35 mouse cellular contexts compared by ENCODE assay signal in the genomic region with DNA sequence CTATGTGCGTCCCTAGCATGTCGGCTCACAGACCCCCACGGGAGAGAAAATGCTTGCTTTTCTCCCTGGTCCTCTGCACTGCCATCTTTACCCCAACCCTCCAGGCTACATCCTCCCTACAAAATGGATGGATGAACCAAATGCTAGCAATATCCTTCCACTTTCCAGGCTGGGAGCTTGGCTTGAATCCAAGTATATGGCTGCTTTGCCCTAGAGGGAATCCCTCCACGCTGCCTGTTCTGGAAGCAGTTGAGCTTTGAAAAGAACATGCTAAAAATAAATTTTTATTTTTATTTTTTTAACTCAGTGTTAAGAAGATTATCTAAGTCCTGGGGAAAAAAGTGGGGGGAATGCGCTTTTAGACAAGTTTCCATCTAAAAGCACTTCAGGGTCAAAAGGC. TPM values are rescaled to one million over a fixed set of nuclear protein-coding genes. Genes with fewer than 3 reads are reported as not detected.
A peak's percentile ranks its signal among the peaks of the same experiment; 100 is the strongest.
DNase-seq lines count a peak whose midpoint lies in the region; ATAC-seq and TF ChIP-seq lines count a peak whose summit lies in the region.
"Had no signal": no experiment of that assay in that cellular context is flagged by ENCODE, and none has a peak within 500 bp of the region (broad histone marks: within the 10 kb centered on the region; RNA-seq: fewer than 3 reads in every experiment).

No protein-coding gene starts in this region.

- H3K27me3 ChIP-seq in forebrain, postnatal 0 days (ENCODE audit: insufficient read depth, low read length) = no peaks in the 10 kb centered on the region
- no peaks in the 10 kb centered on the region for H3K27me3 ChIP-seq in forebrain, embryonic 11.5 days (ENCODE audit: control insufficient read depth, insufficient read depth, low read length)
- H3K27me3 ChIP-seq in limb, embryonic 14.5 days (ENCODE audit: control insufficient read depth, insufficient read depth, low read length) = no peaks in the 10 kb centered on the region
- H3K27me3 ChIP-seq in limb, embryonic 10.5 days (ENCODE audit: low read depth, poor library complexity, severe bottlenecking) = no peaks in the 10 kb centered on the region
- H3K27me3 ChIP-seq: embryonic facial prominence, embryonic 15.5 days; forebrain, embryonic 13.5 days; heart, embryonic 13.5 days; hindbrain, embryonic 15.5 days; intestine, embryonic 15.5 days; limb, embryonic 15.5 days; liver, embryonic 13.5 days; neural tube, embryonic 13.5 days had no signal

- no peak for ATAC-seq in forebrain, postnatal 0 days
- no peak for ATAC-seq in forebrain, embryonic 11.5 days (replicated peaks; ENCODE audit: low FRiP score)
- no peak for ATAC-seq in limb, embryonic 14.5 days (ENCODE audit: low FRiP score, low read depth)
- ATAC-seq: CD4-positive, CD25-positive, alpha-beta regulatory T cell, adult 4 months; forebrain, embryonic 13.5 days; intestine, embryonic 15.5 days had no signal

- no peak overlapping the region; the same call in 1 of the 2 replicates for H3K27ac ChIP-seq in forebrain, postnatal 0 days (ENCODE audit: low read depth, low read length)
- no peak overlapping the region for H3K27ac ChIP-seq in forebrain, embryonic 11.5 days (ENCODE audit: low read depth, low read length)
- H3K27ac ChIP-seq in limb, embryonic 14.5 days (replicated peaks; ENCODE audit: low read depth, low read length) = no peak overlapping the region
- no peak overlapping the region for H3K27ac ChIP-seq in limb, embryonic 10.5 days
- H3K27ac ChIP-seq: embryonic facial prominence, embryonic 15.5 days; forebrain, embryonic 13.5 days; gastrocnemius, adult 2 months; heart, embryonic 13.5 days; hindbrain, embryonic 10.5 days; hindbrain, embryonic 15.5 days; intestine, embryonic 15.5 days; layer of hippocampus, adult 2 months; limb, embryonic 15.5 days; liver, embryonic 13.5 days; neural tube, embryonic 13.5 days had no signal

- H3K4me3 ChIP-seq in forebrain, postnatal 0 days (ENCODE audit: low read depth, low read length) = no peak overlapping the region
- H3K4me3 ChIP-seq in forebrain, embryonic 11.5 days (ENCODE audit: low read depth, low read length) = no peak overlapping the region
- no peak overlapping the region for H3K4me3 ChIP-seq in limb, embryonic 14.5 days (replicated peaks; ENCODE audit: low read length)
- H3K4me3 ChIP-seq in limb, embryonic 10.5 days = no peak overlapping the region
- H3K4me3 ChIP-seq: embryonic facial prominence, embryonic 15.5 days; forebrain, embryonic 13.5 days; gastrocnemius, adult 2 months; heart, embryonic 13.5 days; hindbrain, embryonic 10.5 days; hindbrain, embryonic 15.5 days; intestine, embryonic 15.5 days; layer of hippocampus, adult 2 months; limb, embryonic 15.5 days; liver, embryonic 13.5 days; neural tube, embryonic 13.5 days had no signal

- no peaks in the 10 kb centered on the region for H3K4me1 ChIP-seq in forebrain, postnatal 0 days (ENCODE audit: insufficient read depth)
- no peaks in the 10 kb centered on the region for H3K4me1 ChIP-seq in forebrain, embryonic 11.5 days (replicated peaks; ENCODE audit: control insufficient read depth, insufficient read depth, low read length)
- no peaks in the 10 kb centered on the region for H3K4me1 ChIP-seq in limb, embryonic 14.5 days (ENCODE audit: control insufficient read depth, insufficient read depth, low read length)
- H3K4me1 ChIP-seq in limb, embryonic 10.5 days = no peaks in the 10 kb centered on the region
- H3K4me1 ChIP-seq: embryonic facial prominence, embryonic 15.5 days; intestine, embryonic 15.5 days; limb, embryonic 15.5 days; liver, embryonic 13.5 days; neural tube, embryonic 13.5 days had no signal

- WGBS in forebrain, postnatal 0 days = 80% methylated on average over 5 of the region's 5 CpGs
- 95% methylated on average over 5 of the region's 5 CpGs for WGBS in forebrain, embryonic 11.5 days
- 81% methylated on average over 5 of the region's 5 CpGs for WGBS in limb, embryonic 14.5 days
- WGBS in limb, embryonic 10.5 days = 96% methylated on average over 5 of the region's 5 CpGs

- H3K9me3 ChIP-seq in forebrain, postnatal 0 days (ENCODE audit: low read length) = no peaks in the 10 kb centered on the region
- H3K9me3 ChIP-seq in forebrain, embryonic 11.5 days (ENCODE audit: control insufficient read depth, low read length) = no peaks in the 10 kb centered on the region
- no peaks in the 10 kb centered on the region for H3K9me3 ChIP-seq in limb, embryonic 14.5 days (ENCODE audit: control insufficient read depth, low read length)
- no peaks in the 10 kb centered on the region for H3K9me3 ChIP-seq in limb, embryonic 10.5 days (replicated peaks)
- H3K9me3 ChIP-seq: embryonic facial prominence, embryonic 15.5 days; forebrain, embryonic 13.5 days; heart, embryonic 13.5 days; hindbrain, embryonic 10.5 days; hindbrain, embryonic 15.5 days; intestine, embryonic 15.5 days; limb, embryonic 15.5 days; neural tube, embryonic 13.5 days had no signal

- no peak for TF ChIP-seq CTCF in forebrain, postnatal 0 days (IDR thresholded peaks at IDR 0.05; ENCODE audit: low read depth)

- DNase-seq in forebrain, postnatal 0 days = peak; percentile 41
- DNase-seq in forebrain, embryonic 11.5 days (ENCODE audit: low spot score) = no peak
- DNase-seq in limb, embryonic 14.5 days (ENCODE audit: low spot score) = peak; percentile 6
- no peak for DNase-seq in limb, embryonic 10.5 days (ENCODE audit: low spot score)
- DNase-seq in right cerebral cortex, postnatal 10 days (ENCODE audit: low spot score in 2 of 2) = peak; percentile 58 to 61
- DNase-seq in right cerebral cortex, adult 18-20 months = no peak
- DNase-seq in brain, embryonic 18.5 days (ENCODE audit: low read depth, low spot score) = peak; percentile 24
- DNase-seq: adrenal gland, postnatal 36 days; cerebellum, adult 11 months; cerebellum, adult 9-11 months; gastrocnemius, adult 2 months; gastrocnemius, postnatal 36 days; heart, postnatal 14 days; kidney, adult 2 months; kidney, postnatal 36 days; layer of hippocampus, postnatal 36 days; liver, embryonic 13.5 days; lung, adult 18-20 months; lung, postnatal 36 days; thymus, adult 2 months; thymus, postnatal 36 days had no signal

- H3K36me3 ChIP-seq in forebrain, postnatal 0 days (ENCODE audit: insufficient read depth) = no peaks in the 10 kb centered on the region
- no peaks in the 10 kb centered on the region for H3K36me3 ChIP-seq in forebrain, embryonic 11.5 days (ENCODE audit: control insufficient read depth, insufficient read depth, low read length)
- no peaks in the 10 kb centered on the region for H3K36me3 ChIP-seq in limb, embryonic 14.5 days (ENCODE audit: control insufficient read depth, insufficient read depth, low read length)
- H3K36me3 ChIP-seq in limb, embryonic 10.5 days = no peaks in the 10 kb centered on the region
- H3K36me3 ChIP-seq: embryonic facial prominence, embryonic 15.5 days; heart, embryonic 13.5 days; hindbrain, embryonic 10.5 days; hindbrain, embryonic 15.5 days; intestine, embryonic 15.5 days; limb, embryonic 15.5 days; liver, embryonic 13.5 days; neural tube, embryonic 13.5 days had no signal

- no peak overlapping the region for H3K4me2 ChIP-seq in forebrain, postnatal 0 days (ENCODE audit: low read depth)
- H3K4me2 ChIP-seq in forebrain, embryonic 11.5 days (ENCODE audit: low read depth, low read length, severe bottlenecking) = no peak overlapping the region
- no peak overlapping the region for H3K4me2 ChIP-seq in limb, embryonic 14.5 days (replicated peaks; ENCODE audit: low read depth, low read length, severe bottlenecking)
- H3K4me2 ChIP-seq: embryonic facial prominence, embryonic 15.5 days; forebrain, embryonic 13.5 days; heart, embryonic 13.5 days; hindbrain, embryonic 15.5 days; intestine, embryonic 15.5 days; limb, embryonic 15.5 days; liver, embryonic 13.5 days; midbrain, embryonic 11.5 days; neural tube, embryonic 13.5 days had no signal

- H3K9ac ChIP-seq in forebrain, postnatal 0 days = no peak overlapping the region
- H3K9ac ChIP-seq in forebrain, embryonic 11.5 days (ENCODE audit: low read length) = no peak overlapping the region
- H3K9ac ChIP-seq in limb, embryonic 14.5 days (ENCODE audit: low read depth, low read length, severe bottlenecking) = no peak overlapping the region
- H3K9ac ChIP-seq: embryonic facial prominence, embryonic 15.5 days; forebrain, embryonic 13.5 days; heart, embryonic 13.5 days; hindbrain, embryonic 15.5 days; intestine, embryonic 15.5 days; limb, embryonic 15.5 days; liver, embryonic 13.5 days; neural tube, embryonic 13.5 days had no signal

- TF ChIP-seq POLR2A in limb, embryonic 14.5 days (IDR thresholded peaks at IDR 0.05; ENCODE audit: borderline replicate concordance, extremely low read depth, insufficient read depth, insufficient read length) = no peak

RNA-seq across cellular contexts. Expression of gene Cacng3, which starts 42.2 kb away (rescaled TPM):
- total RNA-seq in forebrain, postnatal 0 days (2014; rRNA removed) = 8.2 and 12.6 TPM in 2 replicates
- polyA plus RNA-seq in forebrain, postnatal 0 days (2015; fragmentation: Nextera tagmentation; extraction: Ambion mirVana) = 17.1 and 28.2 TPM in 2 replicates
- polyA plus RNA-seq in forebrain, embryonic 11.5 days (2014; fragmentation: Nextera tagmentation; extraction: Ambion mirVana) = 1.3 TPM in 2 replicates
- 0.06 TPM in 1 of 2 replicates, not detected in the other for polyA plus RNA-seq in limb, embryonic 14.5 days (2012; rRNA removed)
- polyA plus RNA-seq in limb, embryonic 14.5 days (2014; fragmentation: Nextera tagmentation; extraction: Ambion mirVana) = not detected in 2 replicates
- polyA plus RNA-seq in limb, embryonic 10.5 days (2016; fragmentation: Nextera tagmentation; extraction: Ambion mirVana) = not detected in 2 replicates
- total RNA-seq: common myeloid progenitor, adult 5-6 weeks; gastrocnemius, adult 2 months; gastrocnemius, postnatal 36 days; heart, adult 8-10 months; megakaryocyte, adult 5-6 weeks had no signal
- polyA plus RNA-seq: CD4-positive, CD25-positive, alpha-beta regulatory T cell, adult 4 months; liver, embryonic 13.5 days; thymus, adult 2 months had no signal

Comparison
In these comparisons a context has a peak if more than half of its experiments do, and no peak if none do; other contexts are left out.
1. DNase-seq: peak in forebrain, postnatal 0 days (single experiment), limb, embryonic 14.5 days (single experiment), right cerebral cortex, postnatal 10 days (2 of 2) and brain, embryonic 18.5 days (single experiment); none in forebrain, embryonic 11.5 days (single experiment), limb, embryonic 10.5 days (single experiment) and right cerebral cortex, adult 18-20 months (single experiment).